Comparison of ENCODE assay signal across 29 mouse cellular contexts in genomic region chr11:44577911-44578310, GRCm38 (mm10). TPM values are rescaled to one million over a fixed set of nuclear protein-coding genes. Genes with fewer than 3 reads are reported as not detected.
DNase-seq lines count a peak whose midpoint lies in the region; ATAC-seq and TF ChIP-seq lines count a peak whose summit lies in the region.
"Had no signal": no experiment of that assay in that cellular context is flagged by ENCODE, and none has a peak within 500 bp of the region (broad histone marks: within the 10 kb centered on the region; RNA-seq: fewer than 3 reads in every experiment).

No protein-coding gene starts in this region.

- no peak overlapping the region for H3K9ac ChIP-seq in heart, postnatal 0 days (replicated peaks; ENCODE audit: low read depth, low read length)
- H3K9ac ChIP-seq: heart, embryonic 15.5 days; hindbrain, embryonic 12.5 days; intestine, embryonic 15.5 days; limb, embryonic 15.5 days; liver, embryonic 14.5 days; lung, embryonic 14.5 days had no signal

- no peak overlapping the region for H3K4me2 ChIP-seq in heart, postnatal 0 days (ENCODE audit: low read depth, low read length)
- H3K4me2 ChIP-seq: heart, embryonic 15.5 days; hindbrain, embryonic 12.5 days; intestine, embryonic 15.5 days; limb, embryonic 15.5 days; lung, embryonic 14.5 days had no signal

- peak overlapping the region; percentile 65; the same call in 1 of the 2 replicates for H3K27ac ChIP-seq in heart, postnatal 0 days (ENCODE audit: low read depth)
- H3K27ac ChIP-seq: gastrocnemius, adult 2 months; heart, embryonic 15.5 days; hindbrain, embryonic 12.5 days; hindbrain, postnatal 0 days; intestine, embryonic 15.5 days; limb, embryonic 10.5 days; limb, embryonic 15.5 days; liver, embryonic 14.5 days; midbrain, embryonic 10.5 days had no signal

- TF ChIP-seq CTCF in heart, postnatal 0 days (IDR thresholded peaks at IDR 0.05; ENCODE audit: low read depth), result no peak

- H3K36me3 ChIP-seq in heart, postnatal 0 days (replicated peaks; ENCODE audit: control insufficient read depth, insufficient read depth, low read length), result no peaks in the 10 kb centered on the region
- no peaks in the 10 kb centered on the region for H3K36me3 ChIP-seq in splenic B cell, adult 2 months (ENCODE audit: control insufficient read depth, insufficient read depth, low read length, poor library complexity, severe bottlenecking)
- H3K36me3 ChIP-seq: heart, embryonic 15.5 days; hindbrain, embryonic 12.5 days; intestine, embryonic 15.5 days; limb, embryonic 10.5 days; limb, embryonic 15.5 days; midbrain, embryonic 10.5 days had no signal

- no peak for DNase-seq in heart, postnatal 0 days (ENCODE audit: low spot score)
- DNase-seq in heart, adult 9 months (ENCODE audit: low spot score in 2 of 2), result no peak
- peak; percentile 63 for DNase-seq in splenic B cell, adult 2 months (ENCODE audit: low read depth, low spot score)
- peak; percentile 86 for DNase-seq in thymus, postnatal 14 days
- no peak for DNase-seq in adrenal gland, postnatal 14 days
- DNase-seq in lung, postnatal 10 days, result no peak
- DNase-seq: adrenal gland, postnatal 25 days; cerebellum, adult 11-12 months; cerebellum, adult 9-11 months; gastrocnemius, adult 2 months; heart, postnatal 36 days; kidney, adult 2 months; kidney, postnatal 10 days; layer of hippocampus, adult 9-11 months; lung, embryonic 14.5 days; right cerebral cortex, postnatal 4 days had no signal

- WGBS in heart, postnatal 0 days, result 73% methylated on average over 9 of the region's 9 CpGs

- no peak for ATAC-seq in heart, postnatal 0 days (ENCODE audit: insufficient read depth, low read depth)
- no peak for ATAC-seq in activated CD4-positive, CD25-positive, alpha-beta regulatory T cell, adult 4 months
- ATAC-seq: CD4-positive, CD25-positive, alpha-beta regulatory T cell, adult 4 months; forebrain, embryonic 16.5 days; hindbrain, postnatal 0 days; intestine, embryonic 15.5 days; midbrain, embryonic 16.5 days had no signal

- H3K27me3 ChIP-seq in heart, postnatal 0 days (ENCODE audit: control insufficient read depth, insufficient read depth, low read length), result no peaks in the 10 kb centered on the region
- no peaks in the 10 kb centered on the region for H3K27me3 ChIP-seq in splenic B cell, adult 2 months (ENCODE audit: control insufficient read depth, insufficient read depth, low read length, poor library complexity, severe bottlenecking)
- H3K27me3 ChIP-seq: heart, embryonic 15.5 days; hindbrain, embryonic 12.5 days; intestine, embryonic 15.5 days; limb, embryonic 15.5 days had no signal

- no peaks in the 10 kb centered on the region for H3K9me3 ChIP-seq in heart, postnatal 0 days (replicated peaks; ENCODE audit: control insufficient read depth, low read length)
- H3K9me3 ChIP-seq: heart, embryonic 15.5 days; hindbrain, embryonic 12.5 days; intestine, embryonic 15.5 days; limb, embryonic 10.5 days; limb, embryonic 15.5 days; midbrain, embryonic 10.5 days had no signal

- no peak for TF ChIP-seq EP300 in heart, postnatal 0 days (IDR thresholded peaks at IDR 0.05; ENCODE audit: low read depth)

- no peak overlapping the region for H3K4me3 ChIP-seq in heart, postnatal 0 days (ENCODE audit: low read depth, low read length)
- H3K4me3 ChIP-seq: erythroblast, embryonic 14.5 days; gastrocnemius, adult 2 months; heart, embryonic 15.5 days; hindbrain, embryonic 12.5 days; intestine, embryonic 15.5 days; limb, embryonic 10.5 days; limb, embryonic 15.5 days; midbrain, embryonic 10.5 days had no signal

- no peaks in the 10 kb centered on the region for H3K4me1 ChIP-seq in heart, postnatal 0 days (ENCODE audit: control insufficient read depth, insufficient read depth)
- H3K4me1 ChIP-seq: heart, embryonic 15.5 days; hindbrain, embryonic 12.5 days; intestine, embryonic 15.5 days; limb, embryonic 10.5 days; limb, embryonic 15.5 days; midbrain, embryonic 10.5 days had no signal

RNA-seq across cellular contexts. Expression of gene Ebf1, which starts 39.2 kb away (rescaled TPM):
- 8.1 and 12.8 TPM in 2 replicates for total RNA-seq in heart, postnatal 0 days (2014; rRNA removed; ENCODE audit: low replicate concordance)
- 10.4 and 10.5 TPM in 2 replicates for polyA plus RNA-seq in heart, postnatal 0 days (2015; fragmentation: Nextera tagmentation; extraction: Ambion mirVana)
- 35.5 and 50.8 TPM in 2 replicates for total RNA-seq in adrenal gland, postnatal 14 days (2021)
- polyA plus RNA-seq in activated CD4-positive, CD25-positive, alpha-beta regulatory T cell, adult 4 months (2017; shearing (Covaris generic)), result 1 to 10 TPM in 1 of 2 experiments, under 1 TPM in 1; 0.48 to 4.5 TPM
- polyA plus RNA-seq: erythroblast, embryonic 14.5 days had no signal

RNA-seq across cellular contexts. Expression of gene Rnf145, which starts 59.1 kb away (rescaled TPM):
- 35.4 and 38.1 TPM in 2 replicates for total RNA-seq in heart, postnatal 0 days (2014; rRNA removed; ENCODE audit: low replicate concordance)
- polyA plus RNA-seq in heart, postnatal 0 days (2015; fragmentation: Nextera tagmentation; extraction: Ambion mirVana), result 23.3 and 28.1 TPM in 2 replicates
- total RNA-seq in adrenal gland, postnatal 14 days (2021), result 62.1 and 62.6 TPM in 2 replicates
- 10 to 100 TPM; 45.3 to 60.4 TPM for polyA plus RNA-seq in activated CD4-positive, CD25-positive, alpha-beta regulatory T cell, adult 4 months (2017; shearing (Covaris generic))

Comparison
In these comparisons a context has a peak if more than half of its experiments do, and no peak if none do; other contexts are left out.
1. DNase-seq: peak in splenic B cell, adult 2 months (single experiment) and thymus, postnatal 14 days (single experiment); none in heart, postnatal 0 days (single experiment), heart, adult 9 months (0 of 2), adrenal gland, postnatal 14 days (single experiment) and lung, postnatal 10 days (single experiment).